10 mouse cellular contexts compared by ENCODE assay signal in genomic region chr12:71707727-71708369, GRCm38 (mm10).
DNase-seq lines count a peak whose midpoint lies in the region; ATAC-seq and TF ChIP-seq lines count a peak whose summit lies in the region.
"Had no signal": no experiment of that assay in that cellular context is flagged by ENCODE, and none has a peak within 500 bp of the region (broad histone marks: within the 10 kb centered on the region; RNA-seq: fewer than 3 reads in every experiment).

No protein-coding gene starts in this region.

- 28% methylated on average over 10 of the region's 10 CpGs for WGBS in liver, embryonic 11.5 days
- 26% methylated on average over 10 of the region's 10 CpGs for WGBS in forebrain, embryonic 11.5 days
- 29% methylated on average over 10 of the region's 10 CpGs for WGBS in hindbrain, embryonic 13.5 days
- WGBS in midbrain, embryonic 16.5 days = 19% methylated on average over 10 of the region's 10 CpGs

- no peak overlapping the region for H3K4me3 ChIP-seq in liver, embryonic 11.5 days (ENCODE audit: low read depth, low read length)
- no peak overlapping the region for H3K4me3 ChIP-seq in forebrain, embryonic 11.5 days (ENCODE audit: low read depth, low read length)
- H3K4me3 ChIP-seq in hindbrain, embryonic 13.5 days = no peak overlapping the region
- H3K4me3 ChIP-seq in left cerebral cortex, adult 2 months = no peak overlapping the region
- no peak overlapping the region for H3K4me3 ChIP-seq in midbrain, embryonic 16.5 days (ENCODE audit: low read depth, low read length)
- H3K4me3 ChIP-seq: embryonic facial prominence, embryonic 13.5 days; neural tube, embryonic 12.5 days had no signal

- H3K27me3 ChIP-seq in liver, embryonic 11.5 days (replicated peaks; ENCODE audit: control insufficient read depth, insufficient read depth, low read length) = no peaks in the 10 kb centered on the region
- no peaks in the 10 kb centered on the region for H3K27me3 ChIP-seq in forebrain, embryonic 11.5 days (ENCODE audit: control insufficient read depth, insufficient read depth, low read length)
- no peaks in the 10 kb centered on the region for H3K27me3 ChIP-seq in hindbrain, embryonic 13.5 days
- no peaks in the 10 kb centered on the region for H3K27me3 ChIP-seq in midbrain, embryonic 16.5 days (ENCODE audit: control insufficient read depth, insufficient read depth, low read depth, low read length)
- H3K27me3 ChIP-seq: embryonic facial prominence, embryonic 13.5 days; neural tube, embryonic 12.5 days had no signal

- intact Hi-C loops in left cerebral cortex, adult 2 months (cut with DNase I) = loop anchor here (1.0 kb wide), 2 partner anchors 397 to 511 kb away; no protein-coding TSS in a partner anchor

- no peak for ATAC-seq in liver, embryonic 11.5 days (replicated peaks; ENCODE audit: low FRiP score)
- ATAC-seq in forebrain, embryonic 11.5 days (replicated peaks; ENCODE audit: low FRiP score) = no peak
- ATAC-seq in hindbrain, embryonic 13.5 days (ENCODE audit: low FRiP score) = peak; percentile 61; the same call in 1 of the 2 replicates
- peak; percentile 71 for ATAC-seq in midbrain, embryonic 16.5 days

- H3K27ac ChIP-seq in liver, embryonic 11.5 days (ENCODE audit: low read depth, low read length) = no peak overlapping the region
- H3K27ac ChIP-seq in forebrain, embryonic 11.5 days (ENCODE audit: low read depth, low read length) = no peak overlapping the region
- no peak overlapping the region for H3K27ac ChIP-seq in hindbrain, embryonic 13.5 days
- H3K27ac ChIP-seq in left cerebral cortex, adult 2 months = no peak overlapping the region
- H3K27ac ChIP-seq in midbrain, embryonic 16.5 days (ENCODE audit: low read length) = no peak overlapping the region
- H3K27ac ChIP-seq: embryonic facial prominence, embryonic 13.5 days; neural tube, embryonic 12.5 days had no signal

- DNase-seq in liver = peak; percentile 42
- no peak for DNase-seq in liver, embryonic 11.5 days (ENCODE audit: low spot score)
- peak; percentile 77 for DNase-seq in brain, adult 2 months (ENCODE audit: low read depth, low spot score)
- DNase-seq in forebrain, embryonic 11.5 days (ENCODE audit: low spot score) = peak; percentile 79
- peak; percentile 58 to 79 for DNase-seq in left cerebral cortex, adult 2 months (ENCODE audit: extremely low spot score in 1 of 2, low spot score in 2 of 2)
- peak; percentile 49 for DNase-seq in thymus, postnatal 0 days (ENCODE audit: low spot score)

- H3K4me2 ChIP-seq in liver, embryonic 11.5 days = no peak overlapping the region
- no peak overlapping the region for H3K4me2 ChIP-seq in forebrain, embryonic 11.5 days (ENCODE audit: low read depth, low read length, severe bottlenecking)
- no peak overlapping the region for H3K4me2 ChIP-seq in hindbrain, embryonic 13.5 days
- H3K4me2 ChIP-seq in midbrain, embryonic 16.5 days (ENCODE audit: low read length) = 0 out of 2 replicates have a peak overlapping the region, but pooled peaks have one; percentile 33
- H3K4me2 ChIP-seq: embryonic facial prominence, embryonic 13.5 days; neural tube, embryonic 12.5 days had no signal

- peak; percentile 99 for TF ChIP-seq CTCF in left cerebral cortex, adult 2 months (IDR thresholded peaks at IDR 0.05)

- no peak overlapping the region for H3K9ac ChIP-seq in liver, embryonic 11.5 days (ENCODE audit: low read depth, low read length)
- H3K9ac ChIP-seq in forebrain, embryonic 11.5 days (ENCODE audit: low read length) = no peak overlapping the region
- H3K9ac ChIP-seq in hindbrain, embryonic 13.5 days = no peak overlapping the region
- H3K9ac ChIP-seq in midbrain, embryonic 16.5 days (ENCODE audit: low read depth, low read length) = no peak overlapping the region
- H3K9ac ChIP-seq: embryonic facial prominence, embryonic 13.5 days; neural tube, embryonic 12.5 days had no signal

- H3K36me3 ChIP-seq in liver, embryonic 11.5 days (ENCODE audit: control insufficient read depth, insufficient read depth, low read length) = no peaks in the 10 kb centered on the region
- H3K36me3 ChIP-seq in forebrain, embryonic 11.5 days (ENCODE audit: control insufficient read depth, insufficient read depth, low read length) = no peaks in the 10 kb centered on the region
- H3K36me3 ChIP-seq in hindbrain, embryonic 13.5 days = no peaks in the 10 kb centered on the region
- H3K36me3 ChIP-seq in midbrain, embryonic 16.5 days (ENCODE audit: control insufficient read depth, insufficient read depth, low read length) = no peaks in the 10 kb centered on the region
- H3K36me3 ChIP-seq: embryonic facial prominence, embryonic 13.5 days; neural tube, embryonic 12.5 days had no signal

- H3K4me1 ChIP-seq in liver, embryonic 11.5 days (replicated peaks; ENCODE audit: control insufficient read depth, insufficient read depth, low read length) = no peaks in the 10 kb centered on the region
- H3K4me1 ChIP-seq in forebrain, embryonic 11.5 days (replicated peaks; ENCODE audit: control insufficient read depth, insufficient read depth, low read length) = no peaks in the 10 kb centered on the region
- H3K4me1 ChIP-seq in hindbrain, embryonic 13.5 days (replicated peaks) = no peaks in the 10 kb centered on the region
- H3K4me1 ChIP-seq in midbrain, embryonic 16.5 days (ENCODE audit: control insufficient read depth, insufficient read depth, low read length) = no peaks in the 10 kb centered on the region
- H3K4me1 ChIP-seq: embryonic facial prominence, embryonic 13.5 days; neural tube, embryonic 12.5 days had no signal

- H3K9me3 ChIP-seq in liver, embryonic 11.5 days (ENCODE audit: control insufficient read depth, low read length) = no peaks in the 10 kb centered on the region
- no peaks in the 10 kb centered on the region for H3K9me3 ChIP-seq in forebrain, embryonic 11.5 days (ENCODE audit: control insufficient read depth, low read length)
- H3K9me3 ChIP-seq in hindbrain, embryonic 13.5 days = no peaks in the 10 kb centered on the region
- H3K9me3 ChIP-seq in midbrain, embryonic 16.5 days (replicated peaks; ENCODE audit: control insufficient read depth, low read length, poor library complexity, severe bottlenecking) = no peaks in the 10 kb centered on the region
- H3K9me3 ChIP-seq: embryonic facial prominence, embryonic 13.5 days; neural tube, embryonic 12.5 days had no signal

Comparison
In these comparisons a context has a peak if more than half of its experiments do, and no peak if none do; other contexts are left out.
1. ATAC-seq: peak in hindbrain, embryonic 13.5 days (single experiment) and midbrain, embryonic 16.5 days (single experiment); none in liver, embryonic 11.5 days (single experiment) and forebrain, embryonic 11.5 days (single experiment).